Mouse (Mus musculus): ENCODE data around the gene Lrrc8d. TPM values are rescaled to one million over a fixed set of nuclear protein-coding genes. Genes with fewer than 3 reads are reported as not detected.
A peak's percentile ranks its signal among the peaks of the same experiment; 100 is the strongest.
"Not testable (repeated sequence)": the region's sequence is repeated elsewhere in the genome, so short reads cannot be mapped to it uniquely, and the experiment has no call there.

Lrrc8d gene
- polyA plus RNA-seq, 1 experiment: 16.6 TPM

DNA sequence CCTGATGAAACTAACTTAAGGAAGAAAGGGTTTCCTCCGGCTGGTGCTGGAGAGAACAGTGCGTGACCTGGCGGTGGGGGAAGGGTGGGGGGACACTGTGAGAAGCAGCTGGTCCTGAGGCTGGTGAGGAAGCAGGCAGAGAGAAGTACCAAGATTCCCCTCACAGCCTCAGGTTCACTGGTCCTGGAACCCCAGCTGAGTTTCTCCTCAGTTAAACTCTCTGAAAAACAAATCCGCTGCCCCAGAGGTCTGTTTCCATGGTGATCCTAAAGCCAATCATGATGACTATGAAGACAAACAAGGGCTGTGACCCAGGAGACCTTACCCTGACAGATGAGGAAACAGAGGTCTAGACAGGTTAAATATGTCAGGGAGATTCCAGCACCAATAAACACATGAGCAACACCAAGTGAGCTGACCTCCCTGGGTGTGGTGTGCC lies 15.8 kb upstream of the Lrrc8d start:
- Histone ChIP-seq H3K4me1 (ENCODE audit: control insufficient read depth, insufficient read depth, low read length) (no peaks in the 10 kb centered on the region; the same call in 1 of the 2 replicates), H3K4me3 (replicated peaks; ENCODE audit: extremely low read depth, low read depth, low read length) (no peak overlapping the region)
- TF ChIP-seq CTCF (IDR thresholded peaks at IDR 0.05; ENCODE audit: insufficient read depth, low read length) (no peak), POLR2A (IDR thresholded peaks at IDR 0.05; ENCODE audit: borderline replicate concordance, extremely low read depth, low read depth, low read length) (no peak)
- 73% methylated on average over 4 of the region's 4 CpGs for WGBS
- no peak for DNase-seq

DNA sequence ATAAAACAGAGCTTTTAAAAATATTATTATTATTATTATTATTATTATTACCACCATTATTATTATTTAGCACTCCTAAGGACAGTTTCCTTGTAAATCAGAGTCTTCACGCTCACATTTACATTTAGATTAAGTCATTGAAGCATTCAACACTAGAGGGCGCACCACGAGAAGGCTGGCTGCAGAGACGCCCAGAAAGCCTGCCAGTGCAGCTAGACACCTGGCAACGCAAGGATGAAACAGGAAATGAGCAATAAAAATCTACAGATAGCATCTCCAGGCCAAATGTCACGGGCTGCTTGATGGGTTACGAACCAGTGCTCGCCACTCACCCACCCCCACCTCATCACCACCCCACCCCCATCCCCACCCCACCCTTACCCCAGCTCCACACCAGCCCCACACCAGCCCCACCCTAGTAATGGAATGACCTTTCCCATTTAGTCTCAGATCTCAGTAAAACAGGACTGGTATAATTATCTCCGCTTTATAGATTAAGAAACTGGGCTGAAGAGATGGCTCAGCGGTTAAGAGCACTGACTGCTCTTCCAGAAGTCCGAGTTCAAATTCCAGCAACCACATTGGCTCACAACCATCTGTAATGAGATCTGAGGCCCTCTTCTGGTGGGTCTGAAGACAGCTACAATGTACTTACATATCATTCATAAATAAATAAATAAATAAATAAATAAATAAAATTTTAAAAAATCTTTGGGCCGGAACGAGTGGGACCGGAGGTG lies 14.7 kb upstream of the Lrrc8d start:
- Histone ChIP-seq H3K4me1 (ENCODE audit: control insufficient read depth, insufficient read depth, low read length) (no peaks in the 10 kb centered on the region; the same call in 1 of the 2 replicates), H3K4me3 (replicated peaks; ENCODE audit: extremely low read depth, low read depth, low read length) (no peak overlapping the region)
- DNase-seq: peak; percentile 56
- 25% methylated on average over 14 of the region's 14 CpGs for WGBS
- TF ChIP-seq CTCF (IDR thresholded peaks at IDR 0.05; ENCODE audit: insufficient read depth, low read length) (peak; percentile 85), POLR2A (IDR thresholded peaks at IDR 0.05; ENCODE audit: borderline replicate concordance, extremely low read depth, low read depth, low read length) (no peak)

DNA sequence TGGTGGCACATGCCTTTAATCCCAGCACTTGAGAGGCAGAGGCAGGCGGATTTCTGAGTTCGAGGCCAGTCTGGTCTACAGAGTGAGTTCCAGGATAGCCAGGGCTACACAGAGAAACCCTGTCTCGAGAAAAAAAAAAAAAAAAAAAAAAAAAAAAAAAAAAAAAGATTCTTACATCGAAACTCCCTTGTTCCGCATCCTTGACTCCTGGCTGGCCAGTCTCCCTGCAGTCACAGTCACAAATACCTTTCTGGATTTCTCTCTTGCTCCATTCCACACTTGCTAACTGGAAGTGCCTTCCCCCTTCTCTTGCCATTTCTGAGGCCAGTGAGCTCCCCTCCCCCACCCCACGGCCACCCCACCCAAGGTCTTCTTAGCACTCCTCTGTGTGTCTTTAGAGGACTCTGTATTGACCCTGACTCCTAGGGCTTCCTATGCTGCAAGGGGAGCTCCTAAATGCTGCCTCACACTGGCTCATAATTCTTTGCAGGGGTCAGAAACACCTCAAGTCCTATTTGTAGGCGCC lies 13.9 kb upstream of the Lrrc8d start:
- not testable (repeated sequence) for H3K4me1 ChIP-seq (ENCODE audit: control insufficient read depth, insufficient read depth, low read length); DNase-seq; H3K4me3 ChIP-seq (replicated peaks; ENCODE audit: extremely low read depth, low read depth, low read length)
- WGBS: 77% methylated on average over 7 of the region's 7 CpGs

DNA sequence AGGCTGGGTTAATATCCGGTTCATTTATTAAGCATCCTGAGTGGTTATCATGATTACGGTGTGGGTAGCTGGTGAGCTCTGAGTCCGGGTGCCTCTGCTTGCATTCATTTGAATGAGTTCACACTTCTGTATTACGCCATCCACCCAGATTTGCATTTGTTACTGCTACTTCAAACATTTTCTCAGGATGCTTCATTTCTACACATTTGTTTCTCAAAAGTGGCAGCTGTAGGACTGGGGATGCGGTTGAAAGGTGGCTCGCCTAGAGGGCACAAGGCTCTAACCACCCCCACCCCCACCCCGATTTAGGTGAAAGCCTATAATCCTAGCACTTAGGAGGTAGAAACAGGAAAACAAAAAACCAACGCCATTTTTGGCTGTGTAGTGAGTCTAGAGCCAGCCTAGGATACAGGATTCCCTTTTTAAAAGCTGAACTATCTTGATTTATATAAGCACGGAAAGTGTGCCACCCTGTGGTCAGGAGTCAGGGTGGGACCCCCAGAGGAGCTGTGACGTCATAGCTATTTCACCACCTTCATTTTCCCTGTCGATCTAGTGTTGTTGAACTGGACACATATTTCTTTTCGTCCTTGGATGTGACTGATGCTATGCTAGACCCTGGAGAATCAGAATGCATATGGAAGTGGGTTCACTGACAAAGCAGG lies 13.3 kb upstream of the Lrrc8d start:
- TF ChIP-seq POLR2A (IDR thresholded peaks at IDR 0.05; ENCODE audit: borderline replicate concordance, extremely low read depth, low read depth, low read length): no peak
- no peak for TF ChIP-seq CTCF (IDR thresholded peaks at IDR 0.05; ENCODE audit: insufficient read depth, low read length)
- DNase-seq: no peak
- 44% methylated on average over 12 of the region's 12 CpGs for WGBS
- H3K4me1 ChIP-seq (ENCODE audit: control insufficient read depth, insufficient read depth, low read length): no peaks in the 10 kb centered on the region; the same call in 1 of the 2 replicates
- H3K4me3 ChIP-seq (replicated peaks; ENCODE audit: extremely low read depth, low read depth, low read length): no peak overlapping the region

DNA sequence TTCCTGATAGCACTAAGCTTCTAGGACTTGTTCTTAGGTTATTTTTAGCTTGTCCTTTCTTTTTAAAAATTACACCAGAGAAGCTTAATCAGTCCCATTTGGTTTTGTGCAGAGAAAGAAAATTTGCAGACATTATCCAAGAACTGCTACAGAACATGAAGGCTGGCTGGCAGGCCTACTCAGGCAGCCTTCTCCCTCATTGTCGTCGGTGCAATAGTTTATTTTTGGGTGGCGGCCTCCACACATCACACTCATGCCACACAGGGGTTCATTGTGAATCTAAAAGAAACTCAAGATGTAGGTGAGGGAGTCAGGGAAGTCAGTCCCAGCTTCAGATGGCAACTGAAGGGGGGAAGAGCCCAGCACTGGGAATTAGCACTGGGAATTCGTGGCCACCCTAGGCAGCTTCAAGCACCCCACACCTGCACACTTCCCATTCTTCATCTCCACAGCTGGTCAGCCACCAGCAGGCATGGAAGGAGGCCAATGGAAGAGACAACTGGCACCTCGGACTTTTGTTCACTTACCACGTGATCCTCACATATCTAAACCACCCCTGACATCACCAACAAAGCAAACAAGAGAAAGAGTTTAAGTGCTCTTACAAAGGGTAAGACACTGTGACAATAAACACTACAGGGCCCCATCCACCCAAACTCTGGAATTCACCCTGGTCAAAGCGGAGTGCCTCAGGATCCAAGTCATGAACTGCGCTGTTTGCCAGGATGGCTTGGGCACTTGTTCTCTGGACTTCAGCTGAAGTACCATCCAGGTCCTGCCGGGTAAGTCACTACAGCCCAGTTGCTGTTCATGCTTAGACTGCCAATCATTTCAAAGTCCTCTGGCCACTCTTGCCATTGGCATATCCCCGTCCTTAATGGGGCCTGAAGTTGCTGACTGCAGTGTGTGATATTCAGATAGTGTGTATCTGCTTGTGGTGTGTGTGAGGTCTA lies 9.0 kb upstream of the Lrrc8d start:
- TF ChIP-seq POLR2A (IDR thresholded peaks at IDR 0.05; ENCODE audit: borderline replicate concordance, extremely low read depth, low read depth, low read length): no peak
- no peak for TF ChIP-seq CTCF (IDR thresholded peaks at IDR 0.05; ENCODE audit: insufficient read depth, low read length)
- 60% methylated on average over 10 of the region's 10 CpGs for WGBS
- DNase-seq: peak; percentile 50
- Histone ChIP-seq H3K4me1 (ENCODE audit: control insufficient read depth, insufficient read depth, low read length) (peaks cover 2% of the 10 kb centered on the region; the same call in 1 of the 2 replicates), H3K4me3 (replicated peaks; ENCODE audit: extremely low read depth, low read depth, low read length) (no peak overlapping the region)

DNA sequence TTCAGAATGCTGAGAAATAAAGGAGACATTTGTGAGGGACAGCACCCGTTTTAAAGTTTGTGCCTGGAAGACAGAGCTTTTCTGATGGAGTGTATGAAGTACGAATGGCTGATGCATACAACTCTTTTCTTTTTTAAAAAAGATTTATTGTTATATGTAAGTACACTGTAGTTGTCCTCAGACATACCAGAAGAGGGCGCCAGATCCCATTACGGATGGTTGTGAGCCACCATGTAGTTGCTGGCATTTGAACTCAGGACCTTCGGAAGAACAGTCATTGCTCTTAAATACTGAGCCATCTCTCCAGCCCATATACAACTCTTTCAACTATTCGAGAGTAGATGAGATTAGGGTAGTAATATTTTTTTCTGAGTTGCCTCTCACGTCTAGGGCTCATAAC lies 8.1 kb upstream of the Lrrc8d start:
- no peak for DNase-seq
- Histone ChIP-seq H3K4me1 (ENCODE audit: control insufficient read depth, insufficient read depth, low read length) (peaks cover 2% of the 10 kb centered on the region; the same call in 1 of the 2 replicates), H3K4me3 (replicated peaks; ENCODE audit: extremely low read depth, low read depth, low read length) (no peak overlapping the region)
- 82% methylated on average over 7 of the region's 7 CpGs for WGBS
- no peak for TF ChIP-seq POLR2A (IDR thresholded peaks at IDR 0.05; ENCODE audit: borderline replicate concordance, extremely low read depth, low read depth, low read length)
- TF ChIP-seq CTCF (IDR thresholded peaks at IDR 0.05; ENCODE audit: insufficient read depth, low read length): no peak

DNA sequence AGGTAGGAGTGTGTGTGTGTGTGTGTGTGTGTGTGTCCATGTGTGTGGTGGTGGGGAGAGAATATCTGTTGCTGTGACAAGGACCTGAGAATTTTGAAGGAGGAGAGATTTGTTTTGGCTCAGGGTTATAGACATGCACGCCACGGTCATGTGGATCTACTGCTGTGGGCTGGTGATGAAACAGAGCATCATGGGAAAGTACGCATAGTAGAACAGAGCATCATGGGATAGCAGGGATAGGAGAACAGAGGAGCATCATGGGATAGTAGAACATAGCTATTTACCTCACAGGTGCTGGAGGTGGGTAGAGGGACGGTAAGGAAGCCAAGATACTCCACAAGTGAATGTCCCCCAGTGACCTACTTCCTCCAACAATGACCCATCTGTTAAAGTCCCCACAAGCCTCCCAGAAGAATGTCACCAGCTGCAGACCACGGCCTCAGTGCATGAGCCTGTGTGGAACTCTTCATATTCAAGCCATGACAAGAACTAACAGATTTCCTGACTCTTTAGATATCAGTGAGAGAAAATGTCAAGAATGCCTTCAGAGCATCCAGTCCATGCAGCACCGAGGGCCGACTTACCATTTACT lies 5.3 kb upstream of the Lrrc8d start:
- TF ChIP-seq CTCF (IDR thresholded peaks at IDR 0.05; ENCODE audit: insufficient read depth, low read length): no peak
- no peak for TF ChIP-seq POLR2A (IDR thresholded peaks at IDR 0.05; ENCODE audit: borderline replicate concordance, extremely low read depth, low read depth, low read length)
- DNase-seq: no peak
- 74% methylated on average over 7 of the region's 7 CpGs for WGBS
- Histone ChIP-seq H3K4me1 (ENCODE audit: control insufficient read depth, insufficient read depth, low read length) (peaks cover 6% of the 10 kb centered on the region; the same call in 1 of the 2 replicates), H3K4me3 (replicated peaks; ENCODE audit: extremely low read depth, low read depth, low read length) (no peak overlapping the region)

DNA sequence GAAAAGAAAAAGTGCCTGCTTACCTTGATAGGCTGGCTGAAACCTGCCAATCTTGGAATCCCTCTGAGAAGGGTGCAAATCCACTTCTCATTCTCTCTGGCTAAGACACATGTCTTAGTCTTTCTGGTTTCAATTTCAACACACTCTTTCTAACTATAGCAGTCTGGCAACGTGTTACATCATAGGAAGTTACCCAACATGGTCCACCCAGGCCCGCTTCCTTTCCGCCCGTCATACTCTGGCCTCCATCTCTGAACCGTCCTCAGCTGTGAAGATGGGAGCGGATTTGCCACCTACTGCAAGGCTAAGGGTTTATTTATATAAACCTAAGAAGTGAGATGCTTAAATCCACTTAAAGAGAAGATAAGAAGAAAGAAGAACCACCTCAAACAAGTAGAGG lies 3.7 kb upstream of the Lrrc8d start:
- WGBS: 33% methylated on average over 6 of the region's 6 CpGs
- no peak for DNase-seq
- Histone ChIP-seq H3K4me3 (replicated peaks; ENCODE audit: extremely low read depth, low read depth, low read length) (no peak overlapping the region), H3K4me1 (ENCODE audit: control insufficient read depth, insufficient read depth, low read length) (peaks cover 8% of the 10 kb centered on the region; the same call in 1 of the 2 replicates)
- TF ChIP-seq POLR2A (IDR thresholded peaks at IDR 0.05; ENCODE audit: borderline replicate concordance, extremely low read depth, low read depth, low read length): no peak
- no peak for TF ChIP-seq CTCF (IDR thresholded peaks at IDR 0.05; ENCODE audit: insufficient read depth, low read length)

DNA sequence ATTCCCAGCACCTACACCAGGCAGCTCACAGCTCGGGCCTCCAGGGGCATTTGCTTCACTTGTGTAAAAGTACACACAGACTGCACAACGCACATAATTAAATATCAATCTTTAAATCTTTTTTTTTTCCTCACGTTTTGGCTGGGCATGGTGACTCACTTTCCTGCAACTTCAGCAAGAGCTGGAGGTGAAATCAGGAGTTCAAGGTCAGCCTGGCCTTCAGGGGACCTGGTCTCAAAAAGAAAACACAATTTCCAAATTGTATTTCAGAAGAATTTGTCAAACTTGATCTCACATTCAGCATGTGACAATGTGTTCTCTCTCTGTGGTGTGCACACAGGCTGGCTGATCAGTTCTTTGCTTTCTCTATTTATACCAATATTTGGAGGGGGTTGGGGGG lies 1.9 kb upstream of the Lrrc8d start:
- 82% methylated on average over 3 of the region's 3 CpGs for WGBS
- DNase-seq: no peak
- Histone ChIP-seq H3K4me3 (replicated peaks; ENCODE audit: extremely low read depth, low read depth, low read length) (no peak overlapping the region), H3K4me1 (ENCODE audit: control insufficient read depth, insufficient read depth, low read length) (peaks cover 10% of the 10 kb centered on the region; the same call in 1 of the 2 replicates)
- TF ChIP-seq POLR2A (IDR thresholded peaks at IDR 0.05; ENCODE audit: borderline replicate concordance, extremely low read depth, low read depth, low read length): no peak
- no peak for TF ChIP-seq CTCF (IDR thresholded peaks at IDR 0.05; ENCODE audit: insufficient read depth, low read length)
